Mouse (Mus musculus): ENCODE measurements around the gene Gm32742. TPM values are rescaled to one million over a fixed set of nuclear protein-coding genes. Genes with fewer than 3 reads are reported as not detected.

Gm32742 gene
- polyA plus RNA-seq, 1 experiment, result 0.01 TPM

- Histone ChIP-seq H3K4me1 (ENCODE audit: control insufficient read depth, insufficient read depth, low read length) (no peaks in the 10 kb centered on the region), H3K4me3 (ENCODE audit: control insufficient read depth, low read depth, low read length) (no peak overlapping the region), H3K27ac (ENCODE audit: control insufficient read depth, insufficient read depth, low read depth, low read length) (no peak overlapping the region), H3K36me3 (ENCODE audit: control insufficient read depth, insufficient read depth, low read length) (no peaks in the 10 kb centered on the region), H3K27me3 (ENCODE audit: control insufficient read depth, insufficient read depth, low read length) (no peaks in the 10 kb centered on the region)
- no peak for TF ChIP-seq CTCF (IDR thresholded peaks at IDR 0.05; ENCODE audit: control insufficient read depth, insufficient read depth, insufficient replicate concordance, low read depth, low read length)
Measured at GRCm38 (mm10) chr9:51170298-51170697, 5.0 kb upstream of the Gm32742 start.

DNA sequence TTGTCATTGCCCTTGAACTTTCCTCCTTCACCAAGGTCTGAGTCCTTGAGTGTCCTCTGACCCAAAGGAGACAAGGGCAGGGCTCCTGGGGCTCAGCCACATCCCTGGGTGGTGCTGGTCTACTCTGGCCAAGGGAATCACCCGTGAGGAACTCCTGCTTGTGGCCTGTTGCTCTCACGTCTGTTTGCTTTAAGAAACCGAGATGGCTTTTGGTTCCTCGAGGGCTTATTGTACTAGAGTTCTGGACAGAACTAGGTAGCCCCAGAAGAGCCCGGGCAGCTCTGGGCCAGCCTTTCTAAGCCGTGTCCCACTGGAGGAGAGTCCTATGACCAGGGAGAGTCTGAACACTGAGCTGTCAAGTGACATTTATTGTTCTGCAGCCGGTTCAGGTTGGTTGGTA is 3.8 kb upstream of the Gm32742 start:
- no peak overlapping the region for H3K4me3 ChIP-seq (ENCODE audit: control insufficient read depth, low read depth, low read length)
- TF ChIP-seq CTCF (IDR thresholded peaks at IDR 0.05; ENCODE audit: control insufficient read depth, insufficient read depth, insufficient replicate concordance, low read depth, low read length), result no peak
- H3K36me3 ChIP-seq (ENCODE audit: control insufficient read depth, insufficient read depth, low read length), result no peaks in the 10 kb centered on the region
- no peak overlapping the region for H3K27ac ChIP-seq (ENCODE audit: control insufficient read depth, insufficient read depth, low read depth, low read length)
- H3K27me3 ChIP-seq (ENCODE audit: control insufficient read depth, insufficient read depth, low read length), result no peaks in the 10 kb centered on the region
- no peaks in the 10 kb centered on the region for H3K4me1 ChIP-seq (ENCODE audit: control insufficient read depth, insufficient read depth, low read length)

DNA sequence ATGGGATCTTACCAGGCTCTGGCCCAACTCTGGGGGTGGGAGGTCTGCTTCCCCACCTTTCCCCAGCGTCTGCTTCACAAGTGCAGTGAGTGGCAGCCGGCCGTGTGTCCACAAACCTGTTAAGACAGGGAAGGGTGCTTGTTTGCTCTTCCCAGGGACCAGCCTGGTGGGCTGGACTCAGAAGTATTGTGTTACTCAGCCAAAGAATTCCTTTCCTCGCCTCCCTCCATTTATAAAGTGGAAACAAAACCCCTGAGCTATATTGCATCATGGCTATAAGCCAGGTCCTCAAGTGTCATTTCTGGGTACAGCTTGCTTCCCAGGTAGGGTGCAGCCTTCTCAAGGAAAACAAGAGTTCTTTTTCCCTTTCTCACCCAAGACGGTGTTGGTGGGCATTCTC is 3.4 kb upstream of the Gm32742 start:
- H3K27me3 ChIP-seq (ENCODE audit: control insufficient read depth, insufficient read depth, low read length), result no peaks in the 10 kb centered on the region
- H3K4me3 ChIP-seq (ENCODE audit: control insufficient read depth, low read depth, low read length), result no peak overlapping the region
- no peaks in the 10 kb centered on the region for H3K4me1 ChIP-seq (ENCODE audit: control insufficient read depth, insufficient read depth, low read length)
- no peak overlapping the region for H3K27ac ChIP-seq (ENCODE audit: control insufficient read depth, insufficient read depth, low read depth, low read length)
- no peaks in the 10 kb centered on the region for H3K36me3 ChIP-seq (ENCODE audit: control insufficient read depth, insufficient read depth, low read length)
- TF ChIP-seq POLR2A (IDR thresholded peaks at IDR 0.05; ENCODE audit: control insufficient read depth, low read depth, low read length) (no peak), CTCF (IDR thresholded peaks at IDR 0.05; ENCODE audit: control insufficient read depth, insufficient read depth, insufficient replicate concordance, low read depth, low read length) (no peak)

- H3K27me3 ChIP-seq (ENCODE audit: control insufficient read depth, insufficient read depth, low read length), result no peaks in the 10 kb centered on the region
- TF ChIP-seq POLR2A (IDR thresholded peaks at IDR 0.05; ENCODE audit: control insufficient read depth, low read depth, low read length) (no peak), CTCF (IDR thresholded peaks at IDR 0.05; ENCODE audit: control insufficient read depth, insufficient read depth, insufficient replicate concordance, low read depth, low read length) (no peak)
- no peak overlapping the region for H3K4me3 ChIP-seq (ENCODE audit: control insufficient read depth, low read depth, low read length)
- no peak overlapping the region for H3K27ac ChIP-seq (ENCODE audit: control insufficient read depth, insufficient read depth, low read depth, low read length)
- no peaks in the 10 kb centered on the region for H3K36me3 ChIP-seq (ENCODE audit: control insufficient read depth, insufficient read depth, low read length)
- no peaks in the 10 kb centered on the region for H3K4me1 ChIP-seq (ENCODE audit: control insufficient read depth, insufficient read depth, low read length)
Measured at GRCm38 (mm10) chr9:51167954-51168353, 2.6 kb upstream of the Gm32742 start.

DNA sequence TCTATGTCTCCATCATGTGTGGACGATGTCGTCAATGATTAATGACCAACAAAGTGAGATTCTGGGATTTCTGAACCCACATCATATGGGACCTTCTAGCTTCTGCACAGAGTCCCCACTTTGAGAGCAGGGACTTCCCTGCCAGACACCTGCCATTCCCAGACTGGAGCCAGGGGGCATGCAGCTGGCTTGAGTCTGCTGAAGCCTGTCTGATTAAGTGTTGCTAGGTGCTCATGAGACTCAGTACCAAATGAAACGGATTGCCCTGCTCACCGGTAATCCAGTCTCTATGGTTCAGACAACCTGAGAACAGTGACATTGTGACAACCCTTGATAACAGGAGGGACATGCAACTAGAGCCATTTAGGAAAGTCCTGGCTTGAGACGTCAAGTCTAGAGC is 1.3 kb downstream of the Gm32742 start:
- no peaks in the 10 kb centered on the region for H3K36me3 ChIP-seq (ENCODE audit: control insufficient read depth, insufficient read depth, low read length)
- H3K4me1 ChIP-seq (ENCODE audit: control insufficient read depth, insufficient read depth, low read length), result no peaks in the 10 kb centered on the region
- no peaks in the 10 kb centered on the region for H3K27me3 ChIP-seq (ENCODE audit: control insufficient read depth, insufficient read depth, low read length)
- TF ChIP-seq POLR2A (IDR thresholded peaks at IDR 0.05; ENCODE audit: control insufficient read depth, low read depth, low read length), result no peak
- TF ChIP-seq CTCF (IDR thresholded peaks at IDR 0.05; ENCODE audit: control insufficient read depth, insufficient read depth, insufficient replicate concordance, low read depth, low read length), result no peak
- no peak overlapping the region for H3K27ac ChIP-seq (ENCODE audit: control insufficient read depth, insufficient read depth, low read depth, low read length)
- H3K4me3 ChIP-seq (ENCODE audit: control insufficient read depth, low read depth, low read length), result no peak overlapping the region

GRCm38 (mm10) chr9:51161771-51162388 is 3.4 kb downstream of the Gm32742 start:
- H3K4me3 ChIP-seq (ENCODE audit: control insufficient read depth, low read depth, low read length), result no peak overlapping the region
- TF ChIP-seq POLR2A (IDR thresholded peaks at IDR 0.05; ENCODE audit: control insufficient read depth, low read depth, low read length) (no peak), CTCF (IDR thresholded peaks at IDR 0.05; ENCODE audit: control insufficient read depth, insufficient read depth, insufficient replicate concordance, low read depth, low read length) (peak; percentile 85; the same call in 1 of the 2 replicates)

DNA sequence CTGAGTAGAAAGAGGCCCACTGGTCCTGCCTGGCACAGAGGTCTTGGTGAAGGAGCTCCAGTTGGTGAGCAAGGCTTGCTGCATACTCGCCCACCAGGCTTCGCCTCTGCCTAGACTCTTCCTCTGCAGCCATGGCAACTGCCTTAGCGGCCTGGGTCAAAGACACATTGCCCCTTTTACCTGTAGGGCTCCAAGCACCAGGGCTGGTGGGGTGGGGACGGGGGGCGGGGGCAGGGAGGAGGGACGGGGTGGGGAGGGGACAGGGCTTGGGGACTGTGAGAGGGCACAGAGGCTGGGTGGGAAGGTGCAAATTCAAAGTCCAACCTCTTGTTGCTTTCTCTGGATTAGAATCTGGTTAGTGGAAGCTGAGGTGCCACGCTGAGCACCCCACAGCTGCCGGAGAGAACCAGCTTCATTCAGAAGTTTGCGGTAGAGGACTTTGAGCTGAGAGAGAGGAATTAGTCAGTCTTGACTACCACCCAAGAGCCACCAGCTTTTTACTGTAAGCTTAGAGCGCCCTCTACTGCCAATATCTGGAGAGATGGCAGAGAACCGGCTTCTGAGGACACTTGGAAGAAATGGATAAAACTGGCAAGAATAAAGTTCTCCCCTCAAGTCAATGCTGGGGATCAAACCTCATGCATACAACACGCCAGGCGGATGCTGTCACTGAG is 13.1 kb downstream of the Gm32742 start:
- H3K27ac ChIP-seq (ENCODE audit: control insufficient read depth, insufficient read depth, low read depth, low read length), result no peak overlapping the region
- TF ChIP-seq CTCF (IDR thresholded peaks at IDR 0.05; ENCODE audit: control insufficient read depth, insufficient read depth, insufficient replicate concordance, low read depth, low read length), result peak; percentile 25; the same call in 1 of the 2 replicates
- no peak for TF ChIP-seq POLR2A (IDR thresholded peaks at IDR 0.05; ENCODE audit: control insufficient read depth, low read depth, low read length)
- H3K36me3 ChIP-seq (ENCODE audit: control insufficient read depth, insufficient read depth, low read length), result no peaks in the 10 kb centered on the region
- no peak overlapping the region for H3K4me3 ChIP-seq (ENCODE audit: control insufficient read depth, low read depth, low read length)
- peaks cover 2% of the 10 kb centered on the region; the same call in 1 of the 2 replicates for H3K4me1 ChIP-seq (ENCODE audit: control insufficient read depth, insufficient read depth, low read length)
- H3K27me3 ChIP-seq (ENCODE audit: control insufficient read depth, insufficient read depth, low read length), result no peaks in the 10 kb centered on the region

More at GRCm38 (mm10) chr9:51161771-51162388, 3.4 kb downstream of the Gm32742 start:
- Histone ChIP-seq H3K27me3 (ENCODE audit: control insufficient read depth, insufficient read depth, low read length) (no peaks in the 10 kb centered on the region), H3K36me3 (ENCODE audit: control insufficient read depth, insufficient read depth, low read length) (no peaks in the 10 kb centered on the region), H3K4me1 (ENCODE audit: control insufficient read depth, insufficient read depth, low read length) (no peaks in the 10 kb centered on the region), H3K27ac (ENCODE audit: control insufficient read depth, insufficient read depth, low read depth, low read length) (no peak overlapping the region)
